Mouse (Mus musculus): ENCODE measurements around the gene Tulp2.
"Not testable (repeated sequence)": the region's sequence is repeated elsewhere in the genome, so short reads cannot be mapped to it uniquely, and the experiment has no call there.

Tulp2 gene

DNA sequence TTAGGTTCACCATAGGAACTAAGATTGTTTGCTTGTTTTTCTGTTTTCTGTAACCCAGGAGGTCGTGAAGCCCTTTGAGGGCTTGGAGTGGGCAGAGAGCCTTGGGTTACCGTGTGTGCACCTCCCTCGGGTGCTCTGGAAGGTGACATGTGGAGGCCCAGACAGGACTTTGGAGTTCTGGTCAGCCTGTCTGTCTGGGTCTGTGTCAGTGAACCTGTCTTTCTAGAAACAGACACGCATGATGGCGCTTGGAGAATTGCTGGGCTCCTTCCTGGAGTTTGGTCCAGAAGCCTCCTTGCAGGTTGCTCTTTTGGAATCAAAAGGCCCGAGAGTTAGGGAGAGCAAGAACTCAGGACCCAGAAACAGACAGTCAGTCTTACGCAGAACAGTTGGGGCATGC, 21.3 kb upstream of the Tulp2 start:
- no peak for DNase-seq (ENCODE audit: low read depth)

GRCm38 (mm10) chr7:45460860-45461314, 20.8 kb upstream of the Tulp2 start:
- peak; percentile 92 for DNase-seq (ENCODE audit: low read depth)

DNA sequence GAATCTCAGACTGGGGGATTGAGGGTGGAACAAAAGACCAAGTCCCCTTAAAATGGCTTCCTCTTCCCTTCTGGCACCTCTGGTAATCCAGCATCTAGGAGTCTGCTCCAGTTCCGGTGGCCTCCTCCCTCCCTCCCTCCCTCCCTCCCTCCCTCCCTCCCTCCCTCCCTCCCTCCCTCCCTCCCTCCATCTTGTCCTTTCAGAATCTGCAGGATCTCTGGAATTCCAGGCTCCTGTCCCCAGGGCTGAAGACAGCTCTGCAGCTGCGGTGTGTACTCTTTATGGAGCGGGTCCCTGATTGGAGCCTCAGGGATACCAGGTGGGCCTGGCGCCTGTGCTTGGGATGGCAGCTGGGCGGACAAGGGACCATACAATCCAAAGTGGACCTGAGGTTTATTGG, 20.4 kb upstream of the Tulp2 start:
- no peak for DNase-seq (ENCODE audit: low read depth)

GRCm38 (mm10) chr7:45461781-45462180, 19.9 kb upstream of the Tulp2 start:
- no peak for DNase-seq (ENCODE audit: low read depth)

DNA sequence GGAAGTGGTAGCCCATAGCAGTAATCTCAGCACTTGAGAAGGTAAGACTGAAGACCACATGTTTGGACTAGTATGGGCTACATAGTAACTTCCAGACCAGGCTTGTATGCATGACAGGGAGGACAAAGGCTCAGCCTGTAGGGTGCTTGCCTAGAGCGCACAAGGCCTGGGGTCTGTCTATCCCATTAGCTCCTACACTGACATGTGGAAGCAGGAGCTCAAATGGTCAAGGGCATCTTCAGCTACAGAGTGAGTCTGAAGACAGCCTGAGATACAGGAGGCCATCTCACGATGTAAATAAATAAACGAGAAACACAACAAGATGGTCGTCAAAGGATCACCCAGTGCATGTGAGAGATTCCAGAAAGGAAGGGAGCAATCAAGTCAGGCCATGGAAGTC, 19.4 kb upstream of the Tulp2 start:
- no peak for DNase-seq (ENCODE audit: low read depth)

DNA sequence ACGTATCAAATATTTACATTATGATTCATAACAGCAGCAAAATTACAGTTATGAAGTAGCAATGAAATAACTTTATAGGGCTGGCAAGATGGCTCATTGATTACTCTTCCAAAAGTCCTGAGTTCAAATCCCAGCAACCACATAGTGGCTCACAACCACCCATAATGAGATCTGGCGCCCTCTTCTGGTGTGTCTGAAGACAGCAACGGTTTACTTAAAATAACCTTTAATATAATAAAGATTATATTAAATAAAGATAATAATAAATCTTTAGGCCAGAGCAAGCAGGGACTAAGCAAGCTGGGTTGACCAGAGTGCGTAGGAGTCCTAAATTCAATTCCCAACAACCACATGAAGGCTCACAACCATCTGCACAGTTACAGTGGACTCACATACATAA, 18.8 kb upstream of the Tulp2 start:
- DNase-seq (ENCODE audit: low read depth): not testable (repeated sequence)

- no peak for DNase-seq (ENCODE audit: low read depth)
Measured at GRCm38 (mm10) chr7:45463987-45464778, 17.5 kb upstream of the Tulp2 start.

- no peak for DNase-seq (ENCODE audit: low read depth)
Measured at GRCm38 (mm10) chr7:45465112-45465511, 16.6 kb upstream of the Tulp2 start.

DNA sequence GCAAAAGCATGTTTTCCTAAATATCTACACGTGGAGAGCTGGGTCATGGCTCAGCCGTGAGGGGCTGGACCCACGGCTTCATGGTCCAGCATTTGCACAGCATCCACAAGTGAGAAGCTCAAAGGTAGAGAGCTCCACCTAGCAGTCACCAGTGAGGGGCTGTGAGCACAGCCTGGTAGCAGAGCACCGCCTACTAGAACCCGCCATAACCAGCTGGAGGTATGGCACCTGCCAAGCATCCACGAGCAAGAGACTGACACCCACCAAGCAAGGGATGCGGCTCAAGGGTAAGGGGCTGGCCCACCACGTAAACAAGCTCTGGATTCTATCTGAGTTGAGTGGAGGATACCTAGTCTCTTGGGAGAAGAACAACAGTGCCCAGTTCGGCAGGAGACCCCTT, 16.1 kb upstream of the Tulp2 start:
- no peak for DNase-seq (ENCODE audit: low read depth)

DNA sequence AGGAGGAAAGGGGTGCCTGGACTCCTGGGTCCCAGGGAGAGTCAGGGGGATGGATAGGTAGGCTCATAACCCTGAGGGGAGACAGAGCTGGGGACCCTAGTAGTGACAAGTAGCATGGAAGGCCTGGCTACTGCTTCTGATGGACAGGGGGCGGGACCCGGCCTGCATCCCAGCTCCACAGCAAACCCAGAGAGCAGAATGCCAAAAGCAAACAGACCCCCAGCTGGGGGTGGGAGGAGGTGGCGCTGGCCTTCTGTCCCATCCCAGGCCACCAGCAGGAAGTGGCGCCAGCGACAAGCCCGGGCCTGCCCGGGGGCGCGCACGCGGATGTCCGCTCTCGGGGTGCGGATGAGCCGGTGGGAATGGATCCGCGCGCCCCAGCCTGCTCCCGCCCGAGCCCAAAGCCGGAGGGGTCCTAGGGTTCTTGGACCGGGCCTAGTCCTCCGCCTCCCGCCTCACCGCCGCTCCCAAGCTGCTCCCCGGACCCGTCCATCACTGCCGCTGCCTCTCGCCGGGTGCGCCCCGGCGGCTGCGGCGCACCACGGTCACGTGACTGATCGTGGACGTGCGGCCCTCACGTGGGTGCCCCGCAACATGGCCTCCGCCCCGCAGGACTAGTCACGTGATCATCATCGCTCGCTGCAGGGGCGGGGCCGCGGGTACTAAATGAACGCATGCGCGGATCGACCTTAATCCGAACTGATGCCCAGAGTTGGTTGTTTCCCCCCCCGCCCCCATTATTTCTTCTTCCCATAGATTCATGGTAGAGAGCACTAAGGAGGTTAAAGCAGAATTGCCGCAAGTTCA, 15.2 kb upstream of the Tulp2 start, which contains the start of gene Bax:
Gene Bax, minus strand, starts transcription at position 616 of the 807 bp plus-strand sequence.
- DNase-seq (ENCODE audit: low read depth): peak; percentile 86

DNA sequence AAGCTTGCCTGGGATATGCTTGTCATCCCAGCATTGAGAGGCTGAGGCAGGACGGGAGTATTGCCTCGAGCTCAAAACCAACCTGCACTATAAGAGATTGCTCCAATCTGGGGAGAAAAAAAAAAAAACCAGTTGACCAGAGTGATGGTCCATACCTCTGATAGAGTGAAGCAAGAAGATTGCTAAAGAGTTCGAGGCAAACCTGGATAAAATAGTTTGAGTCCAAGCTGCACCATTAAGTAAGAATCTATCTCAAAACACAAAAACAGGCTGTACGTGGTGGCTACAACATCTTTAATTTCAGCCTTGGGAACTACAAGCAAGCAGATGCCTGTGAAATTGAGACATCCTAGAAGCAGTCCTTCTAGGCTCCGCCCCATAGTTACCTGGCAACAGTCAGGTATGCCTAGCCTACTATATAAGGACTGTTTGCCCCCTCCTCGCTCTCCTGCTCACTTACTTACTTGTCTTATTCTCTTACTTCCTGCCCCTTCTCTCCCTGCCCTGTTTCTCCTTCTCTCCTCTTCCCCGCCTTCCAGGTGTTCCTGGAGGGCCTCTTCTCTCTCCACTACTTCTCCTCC, 14.5 kb upstream of the Tulp2 start:
- DNase-seq (ENCODE audit: low read depth): no peak

- no peak for DNase-seq (ENCODE audit: low read depth)
Measured at GRCm38 (mm10) chr7:45470869-45471268, 10.8 kb upstream of the Tulp2 start.

DNA sequence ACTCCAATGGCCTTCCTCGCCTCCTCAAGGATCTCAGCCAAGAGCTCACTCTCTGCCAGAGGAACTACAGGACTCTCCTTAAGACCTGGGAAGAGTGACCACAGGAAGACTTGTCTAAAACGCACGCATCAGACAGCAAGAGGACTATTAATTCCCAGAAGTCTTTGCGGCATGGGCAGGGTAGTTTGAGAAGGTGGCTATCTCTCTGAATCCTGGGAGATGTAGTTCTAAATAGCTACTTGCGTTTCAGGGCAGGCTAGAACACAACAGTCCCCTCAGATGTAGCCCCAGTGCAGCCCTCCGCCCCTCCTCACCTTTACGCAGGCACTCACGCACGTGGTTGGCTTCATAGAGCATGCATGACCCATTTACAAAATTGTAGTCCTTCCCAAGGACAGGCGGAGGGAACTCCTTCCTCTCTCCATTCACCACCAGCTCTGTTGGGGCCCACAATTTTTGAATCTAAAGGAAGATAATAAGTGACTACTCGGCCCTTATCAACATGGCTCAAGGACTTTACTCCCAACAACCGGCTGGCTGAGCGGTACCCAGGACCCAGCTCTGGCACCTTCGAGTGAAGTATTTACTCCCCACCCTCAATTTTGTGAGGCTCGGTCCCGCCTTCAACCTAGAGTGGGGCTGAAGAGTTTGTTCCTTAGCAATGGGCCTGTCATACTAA, 6.2 kb upstream of the Tulp2 start:
- DNase-seq (ENCODE audit: low read depth): no peak

DNA sequence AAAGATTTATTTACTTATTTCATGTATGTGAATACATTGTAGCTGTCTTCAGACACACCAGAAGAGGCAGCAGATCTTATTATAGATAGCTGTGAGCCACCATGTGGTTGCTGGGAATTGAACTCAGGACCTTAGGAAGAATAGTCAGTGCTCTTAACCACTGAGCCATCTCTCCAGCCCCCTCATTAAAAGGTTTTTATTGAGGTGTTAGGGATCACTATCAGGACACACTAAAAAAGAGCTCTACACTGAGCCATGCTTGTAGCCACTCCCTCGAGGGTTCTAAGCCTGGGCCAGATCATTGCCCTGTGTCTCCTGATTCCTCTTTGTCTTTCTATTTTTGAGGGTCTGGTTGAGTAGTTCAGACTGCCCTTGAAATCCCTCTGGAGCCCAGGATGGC, 5.2 kb upstream of the Tulp2 start:
- no peak for DNase-seq (ENCODE audit: low read depth)

- DNase-seq (ENCODE audit: low read depth): no peak
Measured at GRCm38 (mm10) chr7:45477003-45477402, 4.7 kb upstream of the Tulp2 start.

DNA sequence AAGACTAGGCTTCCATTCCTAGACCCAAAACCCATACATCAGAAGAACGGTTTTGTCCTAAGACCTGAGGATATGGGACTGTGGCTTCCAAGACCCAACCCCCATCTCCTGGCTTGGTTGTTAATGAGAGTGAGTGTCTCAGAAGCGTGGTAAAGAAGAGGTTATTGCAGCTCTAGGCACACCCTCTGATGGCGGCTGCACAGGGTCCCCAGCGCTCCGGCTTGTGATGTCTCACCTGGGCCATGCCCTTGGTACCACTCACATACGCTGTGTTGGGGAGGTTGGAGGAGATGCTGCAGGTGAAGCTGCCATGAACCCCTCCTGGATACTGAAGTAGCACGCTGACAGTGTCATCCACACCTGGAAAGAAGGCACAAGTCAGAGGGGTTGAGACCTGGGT, 2.9 kb upstream of the Tulp2 start:
- DNase-seq (ENCODE audit: low read depth): no peak

GRCm38 (mm10) chr7:45480310-45480709, 1.4 kb upstream of the Tulp2 start:
- not testable (repeated sequence) for DNase-seq (ENCODE audit: low read depth)

GRCm38 (mm10) chr7:45482166-45482565, 489 bp downstream of the Tulp2 start:
- DNase-seq (ENCODE audit: low read depth): no peak

GRCm38 (mm10) chr7:45484985-45485384, 3.3 kb downstream of the Tulp2 start:
- not testable (repeated sequence) for DNase-seq (ENCODE audit: low read depth)

- DNase-seq (ENCODE audit: low read depth): no peak
Measured at GRCm38 (mm10) chr7:45486158-45486557, 4.5 kb downstream of the Tulp2 start.

DNA sequence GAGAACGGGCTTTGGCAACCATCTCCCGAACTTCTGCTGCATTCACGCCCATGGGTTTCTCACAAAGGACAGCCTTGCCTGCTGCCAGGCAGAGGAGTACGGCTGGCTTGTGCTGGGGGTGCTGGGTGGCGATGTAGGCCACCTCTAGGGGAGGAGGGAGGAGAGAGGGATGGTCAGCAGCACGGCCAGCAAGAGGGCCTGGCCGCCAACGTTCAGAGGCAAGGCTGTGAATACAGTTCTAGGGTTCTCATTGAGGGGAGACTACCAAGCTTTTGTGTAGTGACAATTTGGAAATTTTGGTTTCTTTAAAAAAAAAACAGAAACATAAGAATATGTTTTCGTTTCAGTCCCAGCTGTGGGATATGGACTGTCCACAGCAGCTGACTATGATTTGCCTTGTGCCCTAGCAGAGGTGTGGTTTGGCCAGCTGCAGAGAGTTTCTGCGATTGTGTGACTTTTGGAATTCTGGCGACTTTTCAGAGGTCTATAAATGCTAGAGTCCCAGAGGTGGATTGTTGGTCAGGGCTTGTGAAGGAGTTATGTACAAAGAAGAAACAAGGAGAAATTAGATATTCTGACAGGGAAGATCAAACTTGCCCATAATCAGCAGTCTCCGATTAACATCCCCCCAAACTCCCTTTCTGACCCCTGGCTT, 5.2 kb downstream of the Tulp2 start, which contains the start of gene Gm45808:
Gene Gm45808, minus strand, starts transcription at position 51 of the 655 bp plus-strand sequence.
- DNase-seq (ENCODE audit: low read depth): no peak

Data from fibroblast of lung, adult 2 months (primary cell).